Mouse (Mus musculus): ENCODE data around the gene Tmprss6. TPM values are rescaled to one million over a fixed set of nuclear protein-coding genes. Genes with fewer than 3 reads are reported as not detected.

Gene Tmprss6
- polyA plus RNA-seq, 1 experiment: 0.11 TPM

- Histone ChIP-seq H3K27ac (ENCODE audit: insufficient read depth, low read depth, low read length) (no peak overlapping the region), H3K36me3 (ENCODE audit: control insufficient read depth, insufficient read depth, low read length) (no peaks in the 10 kb centered on the region), H3K4me1 (ENCODE audit: control insufficient read depth, insufficient read depth, insufficient read length, low read length) (no peaks in the 10 kb centered on the region), H3K27me3 (ENCODE audit: control insufficient read depth, insufficient read depth, low read length) (no peaks in the 10 kb centered on the region), H3K4me3 (ENCODE audit: low read depth, low read length) (no peak overlapping the region)
- TF ChIP-seq CTCF (IDR thresholded peaks at IDR 0.05; ENCODE audit: extremely low read depth, insufficient read length, insufficient replicate concordance, low read depth, low read length) (no peak), POLR2A (IDR thresholded peaks at IDR 0.05; ENCODE audit: low read depth, low read length) (no peak)
- WGBS: 71% methylated on average over 4 of the region's 4 CpGs
Observed at GRCm38 (mm10) chr15:78483311-78483710, 14.9 kb upstream of the Tmprss6 start.

- no peak overlapping the region for H3K4me3 ChIP-seq (ENCODE audit: low read depth, low read length)
- H3K36me3 ChIP-seq (ENCODE audit: control insufficient read depth, insufficient read depth, low read length): no peaks in the 10 kb centered on the region
- H3K4me1 ChIP-seq (ENCODE audit: control insufficient read depth, insufficient read depth, insufficient read length, low read length): no peaks in the 10 kb centered on the region
- H3K27ac ChIP-seq (ENCODE audit: insufficient read depth, low read depth, low read length): no peak overlapping the region
- H3K27me3 ChIP-seq (ENCODE audit: control insufficient read depth, insufficient read depth, low read length): no peaks in the 10 kb centered on the region
- TF ChIP-seq CTCF (IDR thresholded peaks at IDR 0.05; ENCODE audit: extremely low read depth, insufficient read length, insufficient replicate concordance, low read depth, low read length) (no peak), POLR2A (IDR thresholded peaks at IDR 0.05; ENCODE audit: low read depth, low read length) (no peak)
- WGBS: 64% methylated on average over 3 of the region's 3 CpGs
Observed at GRCm38 (mm10) chr15:78482518-78482917, 14.1 kb upstream of the Tmprss6 start.

GRCm38 (mm10) chr15:78481448-78482000, 13.1 kb upstream of the Tmprss6 start:
- H3K4me1 ChIP-seq (ENCODE audit: control insufficient read depth, insufficient read depth, insufficient read length, low read length): no peaks in the 10 kb centered on the region
- H3K27ac ChIP-seq (ENCODE audit: insufficient read depth, low read depth, low read length): no peak overlapping the region
- H3K36me3 ChIP-seq (ENCODE audit: control insufficient read depth, insufficient read depth, low read length): no peaks in the 10 kb centered on the region
- no peak overlapping the region for H3K4me3 ChIP-seq (ENCODE audit: low read depth, low read length)
- TF ChIP-seq CTCF (IDR thresholded peaks at IDR 0.05; ENCODE audit: extremely low read depth, insufficient read length, insufficient replicate concordance, low read depth, low read length) (no peak), POLR2A (IDR thresholded peaks at IDR 0.05; ENCODE audit: low read depth, low read length) (no peak)
- WGBS: 47% methylated on average over 9 of the region's 9 CpGs
- no peaks in the 10 kb centered on the region for H3K27me3 ChIP-seq (ENCODE audit: control insufficient read depth, insufficient read depth, low read length)

DNA sequence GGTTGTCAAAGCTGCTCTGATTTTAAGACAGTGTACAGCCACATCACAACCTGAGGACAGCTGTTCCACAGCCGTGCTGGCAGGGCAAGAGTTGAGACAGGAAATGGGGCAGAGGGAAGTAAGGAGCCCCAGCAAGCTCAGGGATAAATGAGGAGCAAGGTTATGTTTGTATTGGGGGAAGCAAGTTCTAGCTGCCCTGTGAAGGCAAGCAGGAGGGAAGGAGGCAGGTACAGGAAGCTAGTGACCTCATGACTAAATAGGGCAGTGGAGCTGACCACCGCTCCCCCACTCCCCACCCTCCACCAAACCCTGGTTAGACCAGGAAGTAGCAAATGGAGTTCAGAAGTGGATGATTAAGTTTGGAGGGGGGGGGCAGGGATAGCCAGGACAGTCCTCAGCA, 12.6 kb upstream of the Tmprss6 start:
- no peak overlapping the region for H3K4me3 ChIP-seq (ENCODE audit: low read depth, low read length)
- H3K36me3 ChIP-seq (ENCODE audit: control insufficient read depth, insufficient read depth, low read length): no peaks in the 10 kb centered on the region
- no peak overlapping the region for H3K27ac ChIP-seq (ENCODE audit: insufficient read depth, low read depth, low read length)
- no peaks in the 10 kb centered on the region for H3K4me1 ChIP-seq (ENCODE audit: control insufficient read depth, insufficient read depth, insufficient read length, low read length)
- no peaks in the 10 kb centered on the region for H3K27me3 ChIP-seq (ENCODE audit: control insufficient read depth, insufficient read depth, low read length)
- WGBS: 24% methylated on average over 2 of the region's 2 CpGs
- TF ChIP-seq POLR2A (IDR thresholded peaks at IDR 0.05; ENCODE audit: low read depth, low read length) (no peak), CTCF (IDR thresholded peaks at IDR 0.05; ENCODE audit: extremely low read depth, insufficient read length, insufficient replicate concordance, low read depth, low read length) (no peak)

GRCm38 (mm10) chr15:78480111-78480510, 11.7 kb upstream of the Tmprss6 start:
- no peak for TF ChIP-seq POLR2A (IDR thresholded peaks at IDR 0.05; ENCODE audit: low read depth, low read length)
- TF ChIP-seq CTCF (IDR thresholded peaks at IDR 0.05; ENCODE audit: extremely low read depth, insufficient read length, insufficient replicate concordance, low read depth, low read length): no peak
- H3K4me3 ChIP-seq (ENCODE audit: low read depth, low read length): no peak overlapping the region
- no peak overlapping the region for H3K27ac ChIP-seq (ENCODE audit: insufficient read depth, low read depth, low read length)
- WGBS: 69% methylated on average over 7 of the region's 7 CpGs
- 0 out of 2 replicates have a peak, but pooled peaks cover 2% of the 10 kb centered on the region for H3K4me1 ChIP-seq (ENCODE audit: control insufficient read depth, insufficient read depth, insufficient read length, low read length)
- no peaks in the 10 kb centered on the region for H3K27me3 ChIP-seq (ENCODE audit: control insufficient read depth, insufficient read depth, low read length)
- H3K36me3 ChIP-seq (ENCODE audit: control insufficient read depth, insufficient read depth, low read length): no peaks in the 10 kb centered on the region

DNA sequence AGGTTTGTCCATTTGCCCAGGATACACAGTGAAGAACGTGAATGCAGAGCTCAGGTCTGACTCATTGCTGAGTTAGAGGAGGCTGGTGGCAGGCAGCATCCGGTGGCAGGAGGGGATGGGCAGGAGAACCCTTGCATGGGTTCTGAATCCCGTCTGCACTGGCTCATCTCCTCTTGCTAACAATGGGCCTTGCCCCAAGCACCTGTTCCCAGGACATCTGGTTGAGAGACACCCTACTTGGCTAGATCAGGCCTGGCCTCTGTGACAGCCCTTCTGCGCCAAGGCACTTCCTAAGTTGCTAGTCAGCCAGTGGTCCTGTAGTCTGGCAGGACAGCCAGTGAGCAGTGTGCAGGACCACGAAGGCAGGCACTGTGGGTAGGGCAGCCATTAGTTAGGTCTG, 11.0 kb upstream of the Tmprss6 start:
- Histone ChIP-seq H3K27me3 (ENCODE audit: control insufficient read depth, insufficient read depth, low read length) (no peaks in the 10 kb centered on the region), H3K4me3 (ENCODE audit: low read depth, low read length) (no peak overlapping the region), H3K27ac (ENCODE audit: insufficient read depth, low read depth, low read length) (no peak overlapping the region), H3K36me3 (ENCODE audit: control insufficient read depth, insufficient read depth, low read length) (no peaks in the 10 kb centered on the region), H3K4me1 (ENCODE audit: control insufficient read depth, insufficient read depth, insufficient read length, low read length) (0 out of 2 replicates have a peak, but pooled peaks cover 2% of the 10 kb centered on the region)
- TF ChIP-seq POLR2A (IDR thresholded peaks at IDR 0.05; ENCODE audit: low read depth, low read length): no peak
- no peak for TF ChIP-seq CTCF (IDR thresholded peaks at IDR 0.05; ENCODE audit: extremely low read depth, insufficient read length, insufficient replicate concordance, low read depth, low read length)
- WGBS: 69% methylated on average over 5 of the region's 5 CpGs

- no peak overlapping the region for H3K4me3 ChIP-seq (ENCODE audit: low read depth, low read length)
- no peak overlapping the region for H3K27ac ChIP-seq (ENCODE audit: insufficient read depth, low read depth, low read length)
- no peaks in the 10 kb centered on the region for H3K36me3 ChIP-seq (ENCODE audit: control insufficient read depth, insufficient read depth, low read length)
- no peak for TF ChIP-seq CTCF (IDR thresholded peaks at IDR 0.05; ENCODE audit: extremely low read depth, insufficient read length, insufficient replicate concordance, low read depth, low read length)
- no peak for TF ChIP-seq POLR2A (IDR thresholded peaks at IDR 0.05; ENCODE audit: low read depth, low read length)
- H3K4me1 ChIP-seq (ENCODE audit: control insufficient read depth, insufficient read depth, insufficient read length, low read length): 0 out of 2 replicates have a peak, but pooled peaks cover 2% of the 10 kb centered on the region
- 87% methylated on average over 4 of the region's 4 CpGs for WGBS
- no peaks in the 10 kb centered on the region for H3K27me3 ChIP-seq (ENCODE audit: control insufficient read depth, insufficient read depth, low read length)
Observed at GRCm38 (mm10) chr15:78478073-78478472, 9.6 kb upstream of the Tmprss6 start.

All from small intestine, adult 2 months (tissue).